Mouse (Mus musculus): Measurements from ENCODE around the gene Fem1b. TPM values are rescaled to one million over a fixed set of nuclear protein-coding genes. Genes with fewer than 3 reads are reported as not detected.

Fem1b gene
- polyA plus RNA-seq, 1 experiment: 16.5 TPM

DNA sequence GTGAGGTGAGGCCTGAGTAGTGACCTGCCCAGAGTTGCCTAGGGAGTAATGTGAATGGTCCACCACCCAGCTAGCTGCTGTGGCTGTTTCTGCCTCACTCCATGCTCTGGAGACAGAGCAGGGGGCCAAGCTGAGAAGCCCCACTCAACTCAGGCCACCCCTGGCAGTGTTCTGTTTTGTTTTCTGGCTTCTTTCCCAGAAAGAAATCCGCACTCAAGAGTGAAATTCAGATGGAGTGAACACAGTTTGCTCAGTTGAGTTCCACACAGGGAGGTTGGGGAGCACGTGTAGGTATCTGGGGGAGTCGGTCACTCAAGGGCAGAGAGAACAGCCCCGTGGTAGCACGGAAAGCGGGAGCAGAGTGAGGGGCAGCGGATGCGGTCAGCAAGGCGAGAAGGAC, 33.0 kb downstream of the Fem1b start:
- Histone ChIP-seq H3ac (ENCODE audit: control insufficient read depth, insufficient read length) (no peak overlapping the region), H3K36me3 (ENCODE audit: control insufficient read depth, insufficient read depth) (no peaks in the 10 kb centered on the region), H3K4me2 (ENCODE audit: low read depth) (no peak overlapping the region), H3K27me3 (ENCODE audit: control insufficient read depth, insufficient read depth, insufficient read length) (no peaks in the 10 kb centered on the region), H3K79me2 (ENCODE audit: control insufficient read depth, insufficient read depth) (no peaks in the 10 kb centered on the region), H3K4me3 (no peak overlapping the region)
- TF ChIP-seq MYOD1 (IDR thresholded peaks at IDR 0.05; ENCODE audit: control insufficient read depth in 1 of 3, insufficient read length in 2 of 3, low read depth in 2 of 3) (no peak), TCF12 (IDR thresholded peaks at IDR 0.05; ENCODE audit: insufficient read depth, poor library complexity, severe bottlenecking) (no peak), POLR2A (IDR thresholded peaks at IDR 0.05; ENCODE audit: insufficient read length, low read depth) (no peak), E2F4 (IDR thresholded peaks at IDR 0.05; ENCODE audit: insufficient read depth) (no peak), CEBPB (IDR thresholded peaks at IDR 0.05; ENCODE audit: insufficient read depth, poor library complexity, severe bottlenecking) (no peak), SRF (IDR thresholded peaks at IDR 0.05; ENCODE audit: control insufficient read depth, insufficient read length, low read depth) (no peak), MYOG (IDR thresholded peaks at IDR 0.05; ENCODE audit: control insufficient read depth in 1 of 3, insufficient read depth in 1 of 3, insufficient read length in 2 of 3, low read depth in 2 of 3) (no peak), MAX (IDR thresholded peaks at IDR 0.05; ENCODE audit: low read depth) (no peak)

DNA sequence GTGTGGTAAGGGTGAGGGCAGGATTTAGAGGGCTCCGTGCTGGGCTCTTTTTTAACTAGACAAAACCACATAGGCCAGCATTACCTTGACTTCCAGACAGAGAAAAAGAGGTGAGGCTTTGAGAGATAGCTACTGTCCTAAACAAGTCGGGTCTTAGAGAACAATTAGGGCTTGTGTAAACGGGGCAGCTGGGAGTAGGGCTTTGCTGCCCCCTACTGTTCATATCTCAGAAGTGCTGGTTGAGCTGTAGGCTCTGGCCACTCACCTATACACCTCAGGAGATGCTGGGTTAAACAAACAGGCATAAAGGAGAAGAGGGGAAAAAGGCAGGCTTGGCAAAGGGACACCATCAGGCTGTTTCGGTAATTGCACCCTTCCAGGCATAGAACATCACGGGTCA, 34.3 kb downstream of the Fem1b start:
- Histone ChIP-seq H3K79me2 (ENCODE audit: control insufficient read depth, insufficient read depth) (no peaks in the 10 kb centered on the region), H3K36me3 (ENCODE audit: control insufficient read depth, insufficient read depth) (no peaks in the 10 kb centered on the region), H3K27me3 (ENCODE audit: control insufficient read depth, insufficient read depth, insufficient read length) (no peaks in the 10 kb centered on the region), H3ac (ENCODE audit: control insufficient read depth, insufficient read length) (no peak overlapping the region), H3K4me3 (no peak overlapping the region), H3K4me2 (ENCODE audit: low read depth) (no peak overlapping the region)
- TF ChIP-seq TCF12 (IDR thresholded peaks at IDR 0.05; ENCODE audit: insufficient read depth, poor library complexity, severe bottlenecking) (no peak), SRF (IDR thresholded peaks at IDR 0.05; ENCODE audit: control insufficient read depth, insufficient read length, low read depth) (no peak), POLR2AphosphoS2 (IDR thresholded peaks at IDR 0.05; ENCODE audit: insufficient read length, low read depth) (no peak), POLR2A (IDR thresholded peaks at IDR 0.05; ENCODE audit: insufficient read length, low read depth) (no peak), CEBPB (IDR thresholded peaks at IDR 0.05; ENCODE audit: insufficient read depth, poor library complexity, severe bottlenecking) (no peak), MYOD1 (IDR thresholded peaks at IDR 0.05; ENCODE audit: control insufficient read depth in 1 of 3, insufficient read length in 2 of 3, low read depth in 2 of 3) (no peak), REST (IDR thresholded peaks at IDR 0.05; ENCODE audit: insufficient read depth, insufficient read length) (no peak), USF1 (IDR thresholded peaks at IDR 0.05; ENCODE audit: low read depth) (no peak), MAX (IDR thresholded peaks at IDR 0.05; ENCODE audit: low read depth) (no peak)

GRCm38 (mm10) chr9:62775464-62775863, 36.3 kb downstream of the Fem1b start:
- H3K27me3 ChIP-seq (ENCODE audit: control insufficient read depth, insufficient read depth, insufficient read length): no peaks in the 10 kb centered on the region

GRCm38 (mm10) chr9:62772746-62773145, 39.0 kb downstream of the Fem1b start:
- H3K27me3 ChIP-seq (ENCODE audit: control insufficient read depth, insufficient read depth, insufficient read length): no peaks in the 10 kb centered on the region
- H3ac ChIP-seq (ENCODE audit: control insufficient read depth, insufficient read length): no peak overlapping the region
- H3K4me3 ChIP-seq: no peak overlapping the region
- no peaks in the 10 kb centered on the region for H3K36me3 ChIP-seq (ENCODE audit: control insufficient read depth, insufficient read depth)
- no peak overlapping the region for H3K4me2 ChIP-seq (ENCODE audit: low read depth)
- no peaks in the 10 kb centered on the region for H3K79me2 ChIP-seq (ENCODE audit: control insufficient read depth, insufficient read depth)
- TF ChIP-seq REST (IDR thresholded peaks at IDR 0.05; ENCODE audit: insufficient read depth, insufficient read length): no peak
- TF ChIP-seq CEBPB (IDR thresholded peaks at IDR 0.05; ENCODE audit: insufficient read depth, poor library complexity, severe bottlenecking): no peak
- no peak for TF ChIP-seq MYOG (IDR thresholded peaks at IDR 0.05; ENCODE audit: control insufficient read depth in 1 of 3, insufficient read depth in 1 of 3, insufficient read length in 2 of 3, low read depth in 2 of 3)
- TF ChIP-seq E2F4 (IDR thresholded peaks at IDR 0.05; ENCODE audit: insufficient read depth): no peak
- TF ChIP-seq SRF (IDR thresholded peaks at IDR 0.05; ENCODE audit: control insufficient read depth, insufficient read length, low read depth): no peak
- no peak for TF ChIP-seq TCF12 (IDR thresholded peaks at IDR 0.05; ENCODE audit: insufficient read depth, poor library complexity, severe bottlenecking)
- TF ChIP-seq USF1 (IDR thresholded peaks at IDR 0.05; ENCODE audit: low read depth): no peak
- TF ChIP-seq MYOD1 (IDR thresholded peaks at IDR 0.05; ENCODE audit: control insufficient read depth in 1 of 3, insufficient read length in 2 of 3, low read depth in 2 of 3): no peak
- no peak for TF ChIP-seq MAX (IDR thresholded peaks at IDR 0.05; ENCODE audit: low read depth)
- TF ChIP-seq TCF3 (IDR thresholded peaks at IDR 0.05; ENCODE audit: insufficient read length, low read depth): no peak
- no peak for TF ChIP-seq POLR2A (IDR thresholded peaks at IDR 0.05; ENCODE audit: insufficient read length, low read depth)
- no peak for TF ChIP-seq POLR2AphosphoS2 (IDR thresholded peaks at IDR 0.05; ENCODE audit: insufficient read length, low read depth)

More at GRCm38 (mm10) chr9:62775464-62775863, 36.3 kb downstream of the Fem1b start:
- no peak overlapping the region for H3ac ChIP-seq (ENCODE audit: control insufficient read depth, insufficient read length)
- H3K79me2 ChIP-seq (ENCODE audit: control insufficient read depth, insufficient read depth): no peaks in the 10 kb centered on the region
- H3K36me3 ChIP-seq (ENCODE audit: control insufficient read depth, insufficient read depth): no peaks in the 10 kb centered on the region
- H3K4me2 ChIP-seq (ENCODE audit: low read depth): no peak overlapping the region
- H3K4me3 ChIP-seq: no peak overlapping the region
- TF ChIP-seq POLR2AphosphoS2 (IDR thresholded peaks at IDR 0.05; ENCODE audit: insufficient read length, low read depth): no peak
- no peak for TF ChIP-seq USF1 (IDR thresholded peaks at IDR 0.05; ENCODE audit: low read depth)
- TF ChIP-seq MYOG (IDR thresholded peaks at IDR 0.05; ENCODE audit: control insufficient read depth in 1 of 3, insufficient read depth in 1 of 3, insufficient read length in 2 of 3, low read depth in 2 of 3): no peak
- TF ChIP-seq SRF (IDR thresholded peaks at IDR 0.05; ENCODE audit: control insufficient read depth, insufficient read length, low read depth): no peak
- TF ChIP-seq TCF12 (IDR thresholded peaks at IDR 0.05; ENCODE audit: insufficient read depth, poor library complexity, severe bottlenecking): no peak
- TF ChIP-seq MAX (IDR thresholded peaks at IDR 0.05; ENCODE audit: low read depth): no peak
- no peak for TF ChIP-seq TCF3 (IDR thresholded peaks at IDR 0.05; ENCODE audit: insufficient read length, low read depth)
- no peak for TF ChIP-seq E2F4 (IDR thresholded peaks at IDR 0.05; ENCODE audit: insufficient read depth)
- TF ChIP-seq CEBPB (IDR thresholded peaks at IDR 0.05; ENCODE audit: insufficient read depth, poor library complexity, severe bottlenecking): no peak
- TF ChIP-seq MYOD1 (IDR thresholded peaks at IDR 0.05; ENCODE audit: control insufficient read depth in 1 of 3, insufficient read length in 2 of 3, low read depth in 2 of 3): no peak
- no peak for TF ChIP-seq POLR2A (IDR thresholded peaks at IDR 0.05; ENCODE audit: insufficient read length, low read depth)
- TF ChIP-seq REST (IDR thresholded peaks at IDR 0.05; ENCODE audit: insufficient read depth, insufficient read length): no peak

GRCm38 (mm10) chr9:62768361-62768760, 43.4 kb downstream of the Fem1b start:
- H3K36me3 ChIP-seq (ENCODE audit: control insufficient read depth, insufficient read depth): no peaks in the 10 kb centered on the region
- TF ChIP-seq POLR2AphosphoS2 (IDR thresholded peaks at IDR 0.05; ENCODE audit: insufficient read length, low read depth) (no peak), USF1 (IDR thresholded peaks at IDR 0.05; ENCODE audit: low read depth) (no peak), MYOD1 (IDR thresholded peaks at IDR 0.05; ENCODE audit: control insufficient read depth in 1 of 3, insufficient read length in 2 of 3, low read depth in 2 of 3) (no peak), REST (IDR thresholded peaks at IDR 0.05; ENCODE audit: insufficient read depth, insufficient read length) (no peak), MAX (IDR thresholded peaks at IDR 0.05; ENCODE audit: low read depth) (no peak), POLR2A (IDR thresholded peaks at IDR 0.05; ENCODE audit: insufficient read length, low read depth) (no peak)
- no peak overlapping the region for H3K4me2 ChIP-seq (ENCODE audit: low read depth)
- H3ac ChIP-seq (ENCODE audit: control insufficient read depth, insufficient read length): no peak overlapping the region
- no peak overlapping the region for H3K4me3 ChIP-seq
- H3K27me3 ChIP-seq (ENCODE audit: control insufficient read depth, insufficient read depth, insufficient read length): no peaks in the 10 kb centered on the region
- no peaks in the 10 kb centered on the region for H3K79me2 ChIP-seq (ENCODE audit: control insufficient read depth, insufficient read depth)
